Mouse (Mus musculus) liver, embryonic 15.5 days (tissue): ENCODE measurements at regions not wholly inside any gene's neighbourhood (a gene's known extent, or its start where the extent isn't known, plus 50 kb on each side); places are given as distances from the start of the nearest gene placed in this dataset.

Experiments
- ATAC-seq: fragments of 200-750 bp; cut with Nextera tagmentation; 2 replicates; pipeline ENCODE4 v1.8.0; 2017; ENCODE audit warnings: moderate number of reproducible peaks, mild to moderate bottlenecking, moderate library complexity; ENCODE audit not compliant: insufficient read depth
- H3K27ac ChIP-seq: fragments of 300-500 bp; sonication (generic); replicated peaks from 2 replicates; pipeline ENCODE4 v1.5.1; 2015; ENCODE audit warnings: mild to moderate bottlenecking, inconsistent platforms
- H3K27me3 ChIP-seq: fragments of 300-500 bp; sonication (generic); 2 replicates; pipeline ENCODE4 v1.6.1; 2015; ENCODE audit warnings: mild to moderate bottlenecking, inconsistent platforms
- H3K36me3 ChIP-seq: fragments of 300-500 bp; sonication (generic); replicated peaks from 2 replicates; pipeline ENCODE4 v1.6.1; 2015; ENCODE audit warnings: moderate library complexity, mild to moderate bottlenecking, inconsistent platforms
- H3K4me1 ChIP-seq: fragments of 300-500 bp; sonication (generic); replicated peaks from 2 replicates; pipeline ENCODE4 v1.6.1; 2015; ENCODE audit warnings: inconsistent platforms
- H3K4me2 ChIP-seq: fragments of 300-500 bp; sonication (generic); 2 replicates; pipeline ENCODE4 v1.6.1; 2015; ENCODE audit warnings: moderate library complexity, mild to moderate bottlenecking, inconsistent platforms
- H3K4me3 ChIP-seq: fragments of 300-500 bp; sonication (generic); replicated peaks from 2 replicates; pipeline ENCODE4 v1.5.1; 2015; ENCODE audit warnings: mild to moderate bottlenecking, inconsistent platforms
- H3K9ac ChIP-seq: fragments of 300-500 bp; sonication (generic); 2 replicates; pipeline ENCODE4 v1.6.1; 2015; ENCODE audit warnings: moderate library complexity, mild to moderate bottlenecking, inconsistent platforms
- H3K9me3 ChIP-seq: fragments of 300-500 bp; sonication (generic); replicated peaks from 2 replicates; pipeline ENCODE4 v1.6.1; 2016; ENCODE audit warnings: inconsistent platforms
- WGBS: fragments of 180-500 bp; shearing (Covaris S2); methylation state at CpG from one replicate; pipeline ENCODE4 v1.1.7; 2015; ENCODE audit warnings: mixed read lengths; ENCODE audit not compliant: insufficient replicate concordance; 5-methylcytosine and 5-hydroxymethylcytosine counted together

DNA sequence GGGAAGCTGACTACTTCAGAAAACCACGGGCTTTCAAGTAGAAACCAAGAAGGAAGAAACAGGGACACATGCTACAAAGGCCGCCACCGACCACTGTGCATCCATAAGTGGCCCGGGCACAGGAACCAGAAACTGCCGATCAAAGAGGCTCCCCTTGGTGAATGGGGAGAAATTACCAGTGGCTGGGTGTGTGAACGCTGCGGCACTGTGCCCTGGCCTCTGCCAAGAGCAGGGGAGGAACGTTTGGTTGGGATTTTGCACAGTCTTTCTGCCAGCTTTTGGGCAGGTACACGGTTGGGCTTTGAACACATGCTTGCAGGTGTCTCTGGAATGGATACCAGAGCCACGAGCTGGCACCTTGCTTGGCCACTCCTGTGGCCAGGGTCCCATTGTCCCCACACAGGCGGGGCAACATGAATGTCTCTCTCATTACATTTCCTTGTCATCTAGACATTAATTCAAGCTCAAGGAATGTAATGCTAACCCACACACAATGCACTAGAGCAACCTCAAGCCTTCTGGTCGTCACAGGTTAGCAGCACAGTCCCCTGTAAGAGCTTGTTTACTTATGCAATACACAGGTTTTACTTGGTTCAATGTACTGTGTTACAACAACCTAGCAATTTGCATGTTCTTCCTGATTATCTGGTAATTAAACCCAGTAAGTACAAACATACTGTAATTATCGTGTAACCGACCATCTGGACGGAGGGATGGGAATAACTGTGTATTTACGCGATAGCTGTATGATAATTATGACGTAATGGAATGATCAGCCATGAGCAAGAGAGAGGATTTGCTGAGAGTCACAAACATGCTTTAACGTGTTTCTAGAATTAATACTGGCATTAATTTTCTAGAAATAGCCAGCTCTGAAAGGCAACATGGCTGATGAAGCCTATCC is 90.9 kb upstream of the Sall1 start:
- Histone ChIP-seq H3K4me1 (no peaks in the 10 kb centered on the region), H3K27me3 (no peaks in the 10 kb centered on the region), H3K9me3 (no peaks in the 10 kb centered on the region), H3K4me2 (no peak overlapping the region), H3K4me3 (no peak overlapping the region), H3K36me3 (no peaks in the 10 kb centered on the region), H3K27ac (no peak overlapping the region), H3K9ac (no peak overlapping the region)
- 59% methylated on average over 19 of the region's 19 CpGs for WGBS
- no peak for ATAC-seq

DNA sequence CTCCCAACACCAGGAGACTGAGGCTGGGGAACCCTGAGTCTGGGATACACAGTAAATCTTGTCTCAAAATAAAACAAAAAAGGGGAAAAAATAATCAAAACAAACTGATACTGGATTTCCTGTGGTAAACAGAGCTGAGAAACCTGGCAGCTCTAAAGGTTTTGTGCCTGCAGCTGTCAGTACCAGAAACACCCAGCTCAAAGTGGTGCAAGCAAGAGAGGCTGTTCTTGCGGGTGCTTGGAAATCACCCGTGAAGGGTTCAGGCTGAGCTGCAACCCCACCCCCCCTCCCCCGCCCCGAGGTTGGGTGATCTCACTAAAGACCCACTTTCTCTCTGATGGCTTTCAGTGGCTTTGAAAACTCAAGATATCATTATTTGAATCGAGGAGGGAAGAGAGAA is 90.1 kb upstream of the Sall1 start:
- WGBS: 45% methylated on average over 5 of the region's 5 CpGs
- Histone ChIP-seq H3K27me3 (no peaks in the 10 kb centered on the region), H3K9ac (no peak overlapping the region), H3K4me2 (no peak overlapping the region), H3K9me3 (no peaks in the 10 kb centered on the region), H3K36me3 (no peaks in the 10 kb centered on the region), H3K4me1 (no peaks in the 10 kb centered on the region), H3K4me3 (no peak overlapping the region), H3K27ac (no peak overlapping the region)
- ATAC-seq: no peak

DNA sequence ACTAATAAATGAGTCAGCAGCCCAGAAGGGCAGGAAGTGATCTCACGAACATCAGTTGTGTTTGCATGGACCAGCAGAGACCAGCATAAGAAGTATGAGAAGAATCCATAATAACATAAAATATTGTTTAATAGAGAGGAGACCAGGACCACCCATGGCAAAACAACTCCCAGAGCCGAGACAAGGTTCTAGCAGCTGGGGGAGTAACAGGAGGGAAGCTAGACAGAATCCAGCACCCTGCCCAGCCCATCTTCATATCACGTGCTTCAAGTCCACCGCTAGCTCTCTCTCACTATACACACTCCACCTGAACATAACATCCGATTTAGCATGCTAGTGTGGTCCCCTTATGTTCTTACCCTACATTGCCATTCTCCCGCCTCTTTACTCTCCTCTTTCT is 77.1 kb upstream of the Sall1 start:
- no peaks in the 10 kb centered on the region; the same call in 1 of the 2 replicates for H3K9me3 ChIP-seq
- H3K4me1 ChIP-seq: no peaks in the 10 kb centered on the region
- 50% methylated on average over 6 of the region's 6 CpGs for WGBS
- no peak for ATAC-seq
- no peak overlapping the region for H3K4me2 ChIP-seq
- H3K36me3 ChIP-seq: no peaks in the 10 kb centered on the region
- no peak overlapping the region for H3K4me3 ChIP-seq
- no peaks in the 10 kb centered on the region for H3K27me3 ChIP-seq
- no peak overlapping the region for H3K9ac ChIP-seq
- H3K27ac ChIP-seq: no peak overlapping the region

DNA sequence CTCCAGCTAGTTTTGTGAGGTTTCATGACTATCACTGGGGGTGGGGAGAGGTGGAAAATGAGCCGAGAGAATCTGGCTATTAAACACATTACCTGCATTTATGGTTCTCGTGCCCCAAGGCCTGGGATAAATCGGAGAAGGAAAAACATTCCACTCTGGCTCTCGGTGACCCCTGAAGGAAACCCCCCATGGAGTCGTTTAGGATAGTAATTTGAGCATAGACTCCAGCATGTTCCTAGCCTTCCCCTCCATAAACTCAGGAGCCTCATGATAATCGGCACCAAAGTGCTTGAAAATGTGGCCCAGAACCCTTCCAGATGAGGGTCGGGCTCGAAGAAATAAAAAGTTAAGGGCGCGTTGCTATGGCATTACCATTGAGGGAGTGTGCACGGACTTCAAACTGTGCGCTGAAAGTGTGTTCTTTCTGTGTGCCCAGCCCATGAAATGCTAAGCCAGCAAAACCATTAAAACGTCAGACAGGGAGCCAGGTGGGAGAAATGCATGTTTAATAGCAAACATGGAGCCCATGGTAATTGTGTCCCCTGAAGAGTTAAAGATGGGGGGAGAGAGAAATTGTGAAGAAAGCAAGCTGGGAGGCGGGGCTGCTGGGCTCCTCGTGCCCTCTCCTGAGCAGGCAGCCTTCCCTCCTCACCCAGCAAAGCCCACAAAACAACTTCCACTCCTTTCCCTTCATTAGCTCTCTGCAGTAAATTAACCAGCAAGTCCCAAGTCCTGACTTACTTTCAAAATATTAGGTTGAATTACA is 64.1 kb upstream of the Sall1 start:
- WGBS: 63% methylated on average over 15 of the region's 15 CpGs
- no peaks in the 10 kb centered on the region for H3K4me1 ChIP-seq
- H3K4me2 ChIP-seq: no peak overlapping the region
- H3K9me3 ChIP-seq: no peaks in the 10 kb centered on the region
- H3K4me3 ChIP-seq: no peak overlapping the region
- H3K36me3 ChIP-seq: no peaks in the 10 kb centered on the region
- no peak overlapping the region for H3K9ac ChIP-seq
- ATAC-seq: no peak
- no peaks in the 10 kb centered on the region for H3K27me3 ChIP-seq
- no peak overlapping the region for H3K27ac ChIP-seq

DNA sequence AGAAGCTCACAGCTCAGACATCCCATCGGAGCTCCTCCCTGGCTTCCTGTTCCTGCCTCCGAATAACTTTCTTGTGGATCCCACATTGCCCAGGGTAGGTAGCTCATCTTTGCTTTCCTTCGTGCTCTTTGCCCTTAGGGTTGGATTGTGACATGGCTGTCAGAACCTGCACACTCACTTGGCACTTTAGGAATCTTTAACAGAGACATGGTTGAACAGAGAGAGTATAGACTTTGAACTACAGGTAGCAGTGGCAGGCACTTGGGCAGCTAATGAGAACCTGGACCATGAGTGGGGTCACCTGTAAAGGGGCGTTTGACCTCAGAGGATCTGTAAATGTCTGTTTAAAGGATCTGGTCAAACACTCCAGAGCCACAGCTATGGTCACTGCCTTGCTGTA is 62.4 kb upstream of the Sall1 start:
- WGBS: 61% methylated on average over 4 of the region's 4 CpGs

DNA sequence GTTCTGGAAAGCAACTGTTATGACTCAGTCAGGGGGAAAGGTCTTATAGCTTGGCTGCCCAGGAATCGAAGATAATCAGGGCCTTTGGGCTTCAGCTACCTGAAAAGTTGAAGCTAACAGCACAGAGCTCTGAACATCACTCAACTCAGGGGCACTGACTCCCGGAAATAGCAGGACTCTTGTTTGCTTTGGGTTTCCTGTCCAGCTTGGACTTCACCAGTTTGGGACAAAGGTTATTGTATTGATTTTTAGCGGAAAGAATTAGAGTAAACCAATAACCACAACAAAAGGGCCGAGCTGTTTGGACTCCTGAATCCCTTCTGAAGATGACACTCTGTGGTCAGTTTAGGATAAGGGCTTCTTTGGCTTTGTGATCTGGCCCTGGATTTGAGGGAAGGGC is 53.4 kb upstream of the Sall1 start:
- no peak overlapping the region for H3K27ac ChIP-seq
- H3K4me2 ChIP-seq: no peak overlapping the region
- H3K9me3 ChIP-seq: no peaks in the 10 kb centered on the region
- 40% methylated on average over 4 of the region's 4 CpGs for WGBS
- H3K4me3 ChIP-seq: no peak overlapping the region
- H3K9ac ChIP-seq: no peak overlapping the region
- no peak for ATAC-seq
- H3K4me1 ChIP-seq: no peaks in the 10 kb centered on the region
- no peaks in the 10 kb centered on the region for H3K27me3 ChIP-seq
- no peaks in the 10 kb centered on the region for H3K36me3 ChIP-seq

More for the DNA sequence above, 62.4 kb upstream of the Sall1 start:
- ATAC-seq: no peak
- no peaks in the 10 kb centered on the region for H3K4me1 ChIP-seq
- H3K36me3 ChIP-seq: no peaks in the 10 kb centered on the region
- H3K9ac ChIP-seq: no peak overlapping the region
- no peaks in the 10 kb centered on the region for H3K27me3 ChIP-seq
- H3K27ac ChIP-seq: no peak overlapping the region
- no peak overlapping the region for H3K4me2 ChIP-seq
- no peak overlapping the region for H3K4me3 ChIP-seq
- no peaks in the 10 kb centered on the region for H3K9me3 ChIP-seq
